Mouse (Mus musculus) adrenal gland, postnatal 25 days (tissue): ENCODE data around the gene Olfr638. TPM values are rescaled to one million over a fixed set of nuclear protein-coding genes. Genes with fewer than 3 reads are reported as not detected.
"Not testable (repeated sequence)": the region's sequence is repeated elsewhere in the genome, so short reads cannot be mapped to it uniquely, and the experiment has no call there.

Experiments
- DNase-seq: peaks from one replicate; pipeline ENCODE4 v3.0.0; 2021; ENCODE audit warnings: mixed read lengths
- long read RNA-seq: library from polyadenylated mRNA; stranded (forward); transcript quantifications from one replicate; pipeline ENCODE4 v2.0.0, GENCODE M21; 2021
- total RNA-seq: library from RNA; stranded (reverse); gene quantifications from 2 replicates; pipeline ENCODE4 v1.2.3, GENCODE M21; 2021

Olfr638 gene
- not detected in 2 replicates for total RNA-seq
- long read RNA-seq: 0 reads

DNA sequence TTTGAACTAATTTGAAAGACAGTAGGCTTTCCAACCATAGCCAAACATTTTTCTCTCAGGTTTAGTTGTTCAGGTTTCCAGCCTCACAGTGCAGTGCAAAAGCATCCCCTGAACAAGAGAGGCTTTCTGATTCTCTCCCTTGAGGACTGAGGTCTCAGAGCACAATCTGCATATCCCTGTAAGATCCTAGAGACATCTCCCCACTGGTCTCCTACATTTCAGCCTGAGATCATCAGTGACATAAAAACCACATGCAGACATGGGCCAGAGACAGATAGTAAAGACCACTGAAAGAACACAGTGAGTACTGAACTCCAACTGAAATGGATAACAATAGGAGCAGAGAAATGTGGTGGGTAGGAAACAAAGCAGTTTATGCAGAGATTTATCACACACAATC, at the start of gene Olfr638:
Olfr638 (plus strand) TSS at position 301 of the 400 bp plus-strand sequence.
- no peak for DNase-seq

DNA sequence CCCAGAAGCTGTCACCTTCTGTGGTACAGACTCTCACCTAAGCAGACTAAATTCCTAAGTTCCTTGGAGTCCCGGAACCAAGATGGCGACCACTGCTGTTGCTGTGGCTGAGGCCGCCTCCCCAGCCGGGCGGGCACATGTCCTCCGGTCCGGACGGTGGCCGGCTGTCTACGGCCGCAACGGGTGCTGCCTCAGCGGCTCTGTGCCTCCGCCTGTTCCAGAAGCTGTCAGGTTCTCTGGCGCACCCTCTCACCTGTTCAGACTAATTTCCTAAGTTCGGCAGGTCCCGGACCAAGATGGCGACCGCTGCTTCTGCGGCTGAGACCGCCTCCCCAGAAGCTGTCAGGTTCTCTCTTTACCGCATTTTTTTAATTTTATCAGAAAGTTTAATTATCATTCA, 31.7 kb upstream of the Olfr638 start:
- DNase-seq: not testable (repeated sequence)

GRCm38 (mm10) chr7:103970852-103971251, 27.7 kb upstream of the Olfr638 start, which contains the start of gene Olfr635:
Gene Olfr635 (plus strand): TSS chr7:103971152.
- no peak for DNase-seq

- DNase-seq: no peak
Measured at GRCm38 (mm10) chr7:103971782-103972181, 26.8 kb upstream of the Olfr638 start.

- no peak for DNase-seq
Measured at GRCm38 (mm10) chr7:103999124-103999523, 578 bp downstream of the Olfr638 start.

GRCm38 (mm10) chr7:104017203-104017602, 18.7 kb downstream of the Olfr638 start, which contains the start of gene Olfr639:
Gene Olfr639 (minus strand): TSS chr7:104017303.
- DNase-seq: no peak

GRCm38 (mm10) chr7:104018953-104019352, 20.4 kb downstream of the Olfr638 start:
- DNase-seq: no peak

DNA sequence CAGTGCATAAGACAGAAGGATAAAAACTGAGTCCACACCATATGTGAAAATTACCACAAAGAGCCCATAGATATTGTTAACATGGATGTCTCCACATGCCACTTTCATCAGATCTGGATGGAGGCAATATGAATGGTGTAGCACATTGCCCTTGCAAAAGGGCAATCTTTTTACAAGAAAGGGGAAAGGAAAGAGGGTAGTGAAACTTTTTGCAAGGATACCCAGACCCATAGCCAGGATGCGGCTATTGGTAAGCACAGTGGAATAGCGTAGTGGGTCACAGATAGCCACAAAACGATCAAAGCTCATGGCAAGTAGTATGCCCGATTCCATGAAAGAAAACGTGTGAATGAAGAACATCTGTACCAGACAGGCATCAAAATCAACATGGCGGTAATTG, 23.1 kb downstream of the Olfr638 start:
- no peak for DNase-seq

- DNase-seq: no peak
Measured at GRCm38 (mm10) chr7:104025473-104025872, 26.9 kb downstream of the Olfr638 start, which contains the start of gene Olfr640. Gene Olfr640 (minus strand): TSS chr7:104025573.

DNA sequence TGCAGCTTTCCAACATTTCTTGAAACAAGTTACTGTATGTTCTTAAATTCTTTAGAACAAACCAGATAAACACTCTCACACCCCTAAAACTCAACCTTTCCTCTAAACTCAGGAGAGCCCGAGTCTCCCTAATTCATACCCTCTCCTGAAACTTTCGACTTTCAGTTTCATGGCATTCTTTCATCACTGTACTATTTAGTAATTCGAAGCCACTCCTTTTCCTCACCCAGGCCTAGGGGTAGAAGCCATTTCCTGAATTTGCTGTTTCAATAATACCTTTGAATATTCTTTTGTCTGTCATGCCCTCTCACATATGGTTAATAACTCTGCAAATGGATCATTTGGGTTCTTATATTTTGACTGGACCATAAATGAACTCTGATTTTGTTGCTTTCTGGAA, 28.4 kb downstream of the Olfr638 start:
- no peak for DNase-seq

- no peak for DNase-seq
Measured at GRCm38 (mm10) chr7:104035145-104035544, 36.6 kb downstream of the Olfr638 start, which contains the start of gene Olfr641. Gene Olfr641 (plus strand): TSS chr7:104035445.

DNA sequence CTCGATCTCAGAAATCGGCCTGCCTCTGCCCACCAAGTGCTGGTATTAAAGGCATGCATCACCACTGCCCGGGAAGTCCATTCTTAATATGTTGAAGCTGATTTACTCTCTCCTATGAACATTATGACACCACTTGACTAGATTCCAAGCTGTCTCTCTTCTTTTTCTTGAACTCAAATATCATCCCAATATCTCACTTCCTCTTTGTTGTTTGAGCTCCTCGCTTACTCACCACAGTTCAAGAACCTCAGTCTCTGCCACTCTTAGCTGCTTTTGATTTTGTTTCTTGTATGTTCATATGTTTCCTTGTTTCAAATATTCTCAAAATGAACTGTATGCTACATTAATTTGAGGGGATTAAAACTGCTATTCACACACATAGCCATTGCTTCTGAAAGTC, 52.2 kb downstream of the Olfr638 start:
- DNase-seq: no peak

- no peak for DNase-seq
Measured at GRCm38 (mm10) chr7:104052566-104052965, 54.0 kb downstream of the Olfr638 start, which contains the start of gene Olfr642. Gene Olfr642 (minus strand): TSS chr7:104052666.

Other genes with a start within 250 kb of the Olfr638 start
- gene Olfr630, start 241.4 kb upstream of the Olfr638 start, total RNA-seq: not detected in 2 replicates
- not detected in 2 replicates for gene Olfr69, start 227.2 kb upstream of the Olfr638 start, total RNA-seq
- not detected in 2 replicates for gene Olfr68, start 219.0 kb upstream of the Olfr638 start, total RNA-seq
- gene Olfr67, start 206.9 kb upstream of the Olfr638 start, total RNA-seq: not detected in 2 replicates
- gene Hbb-bt, start 184.8 kb upstream of the Olfr638 start, total RNA-seq: 217 and 281 TPM in 2 replicates
- gene Hbb-bs, start 170.7 kb upstream of the Olfr638 start, total RNA-seq: 2,100 and 2,179 TPM in 2 replicates
- not detected in 2 replicates for gene Hbb-bh2, start 158.2 kb upstream of the Olfr638 start, total RNA-seq
- gene Hbb-bh1, start 155.6 kb upstream of the Olfr638 start, total RNA-seq: not detected in 2 replicates
- not detected in 2 replicates for gene Hbb-y, start 145.5 kb upstream of the Olfr638 start, total RNA-seq
- not detected in 2 replicates for gene Olfr66, start 112.5 kb upstream of the Olfr638 start, total RNA-seq
- gene Olfr64, start 104.3 kb upstream of the Olfr638 start, total RNA-seq: not detected in 2 replicates
- gene Olfr65, start 95.3 kb upstream of the Olfr638 start, total RNA-seq: not detected in 2 replicates
- not detected in 2 replicates for gene Olfr631, start 69.9 kb upstream of the Olfr638 start, total RNA-seq
- gene Olfr632, start 64.4 kb upstream of the Olfr638 start, total RNA-seq: not detected in 2 replicates
- gene Olfr633, start 54.3 kb upstream of the Olfr638 start, total RNA-seq: not detected in 2 replicates
- 0.06 TPM in 1 of 2 replicates, not detected in the other for gene Olfr635, start 27.6 kb upstream of the Olfr638 start, total RNA-seq
- 0.06 TPM in 1 of 2 replicates, not detected in the other for gene Olfr639, start 18.6 kb downstream of the Olfr638 start, total RNA-seq
- gene Olfr640, start 26.8 kb downstream of the Olfr638 start, total RNA-seq: not detected in 2 replicates
- gene Olfr641, start 36.7 kb downstream of the Olfr638 start, total RNA-seq: not detected in 2 replicates
- gene Olfr642, start 53.9 kb downstream of the Olfr638 start, total RNA-seq: not detected in 2 replicates
- gene 4930516K23Rik, start 62.7 kb downstream of the Olfr638 start, total RNA-seq: not detected in 2 replicates
- gene Olfr644, start 73.1 kb downstream of the Olfr638 start, total RNA-seq: not detected in 2 replicates
- not detected in 2 replicates for gene Olfr645, start 86.7 kb downstream of the Olfr638 start, total RNA-seq
- not detected in 2 replicates for gene Olfr646, start 106.1 kb downstream of the Olfr638 start, total RNA-seq
- not detected in 2 replicates for gene Ubqln5, start 131.1 kb downstream of the Olfr638 start, total RNA-seq
- not detected in 2 replicates for gene Olfr643, start 138.7 kb downstream of the Olfr638 start, total RNA-seq
- not detected in 2 replicates for gene Ubqln3, start 144.5 kb downstream of the Olfr638 start, total RNA-seq
- gene Ubqlnl, start 151.8 kb downstream of the Olfr638 start, total RNA-seq: not detected in 2 replicates
- gene Olfm5, start 166.1 kb downstream of the Olfr638 start, total RNA-seq: not detected in 2 replicates
- not detected in 2 replicates for gene Olfr648, start 184.6 kb downstream of the Olfr638 start, total RNA-seq
- not detected in 2 replicates for gene Olfr649, start 197.2 kb downstream of the Olfr638 start, total RNA-seq
- 0.48 and 1.2 TPM in 2 replicates for gene Trim6, start 220.0 kb downstream of the Olfr638 start, total RNA-seq
- 7.7 and 12.1 TPM in 2 replicates for gene Trim34a, start 245.7 kb downstream of the Olfr638 start, total RNA-seq